Mouse (Mus musculus) hematopoietic stem cell, adult 5-6 weeks (primary cell): ENCODE data around the gene 9130230L23Rik. TPM values are rescaled to one million over a fixed set of nuclear protein-coding genes. Genes with fewer than 3 reads are reported as not detected.

Experiments
- ATAC-seq, 2 experiments: fragments of 125-278 bp in 1 of 2; replicated peaks in 1 of 2; 2 replicates each; pipeline ENCODE4 v1.8.0; 2016 to 2017; ENCODE audit warnings: inconsistent platforms in 2 of 2, mild to moderate bottlenecking in 2 of 2, moderate number of reproducible peaks in 2 of 2, low read depth in 1 of 2, moderate TSS enrichment in 1 of 2; ENCODE audit not compliant: low FRiP score in 2 of 2, poor library complexity in 2 of 2, severe bottlenecking in 2 of 2, insufficient read depth in 1 of 2, low TSS enrichment in 1 of 2
- total RNA-seq: library from RNA; stranded (forward); fragments of 172-1452, 232-1000 nt; gene quantifications from 2 replicates; pipeline ENCODE4 v1.2.3, GENCODE M21; 2017

The 9130230L23Rik gene
- total RNA-seq, 1 experiment from 2014 or later: not detected

DNA sequence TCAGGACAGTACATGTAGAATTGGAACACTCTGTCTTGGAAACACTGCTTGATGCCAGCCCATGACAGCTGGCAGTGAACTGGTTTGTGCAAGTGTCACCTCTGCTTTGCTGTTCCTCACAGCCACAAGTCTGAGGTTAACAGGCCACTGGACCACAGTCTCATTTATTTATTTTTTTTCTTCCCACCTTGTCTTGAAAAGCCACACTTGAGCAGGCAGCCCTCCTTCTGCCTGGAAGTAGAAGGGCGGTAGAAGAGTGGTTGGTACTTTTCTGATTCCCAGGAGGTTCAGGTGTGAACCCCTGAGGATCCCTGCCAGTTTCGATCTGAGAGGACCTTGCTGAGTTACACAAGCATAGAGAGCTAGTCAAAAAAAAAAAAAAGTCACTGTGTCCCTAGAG is 70.3 kb downstream of the 9130230L23Rik start:
- ATAC-seq: no peak

DNA sequence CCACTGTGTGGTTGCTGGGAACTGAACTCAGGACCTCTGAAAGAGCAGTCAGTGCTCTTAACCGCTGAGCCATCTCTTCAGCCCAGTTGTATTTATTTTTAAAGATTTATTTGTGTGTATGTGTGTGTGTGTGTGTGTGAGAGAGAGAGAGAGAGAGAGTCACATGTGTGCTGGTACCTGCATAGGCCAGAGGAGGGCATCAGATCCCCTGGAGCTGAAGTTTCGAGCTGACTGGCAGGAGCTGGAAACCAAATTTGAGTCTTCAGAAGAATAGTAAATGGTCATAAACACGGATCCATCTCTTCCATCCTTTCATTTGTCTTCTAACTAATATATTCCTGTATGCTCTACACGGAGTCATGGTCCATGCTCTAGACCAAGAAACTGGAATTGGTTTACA is 70.8 kb downstream of the 9130230L23Rik start:
- no peak for ATAC-seq

DNA sequence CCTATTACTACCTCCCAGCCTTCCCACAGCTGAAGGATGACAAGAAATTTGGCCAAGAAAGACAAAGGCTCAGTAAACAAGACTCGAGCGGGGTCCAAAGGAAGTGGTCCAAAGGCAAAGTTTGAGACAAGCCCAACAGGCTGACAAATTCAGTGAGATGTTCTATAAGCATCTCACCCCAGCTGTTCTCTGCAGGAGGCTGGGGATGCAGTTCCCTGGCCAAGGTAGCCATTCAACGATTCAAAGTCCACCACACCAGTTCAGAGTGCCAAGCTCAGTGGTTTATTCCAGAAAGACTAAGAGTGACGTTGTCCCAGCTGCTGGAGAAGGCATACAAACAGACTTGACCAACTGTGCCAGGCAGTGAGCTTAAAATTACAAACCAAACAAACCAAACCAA is 73.9 kb downstream of the 9130230L23Rik start:
- ATAC-seq: no peak

Other genes with a start within 250 kb of the 9130230L23Rik start
- 50.7 and 69.6 TPM in 2 replicates for gene N4bp2, start 240.8 kb downstream of the 9130230L23Rik start, total RNA-seq
- 47.1 and 48.3 TPM in 2 replicates for gene Rhoh, start 143.1 kb downstream of the 9130230L23Rik start, total RNA-seq
- not detected in 2 replicates for gene Chrna9, start 69.4 kb downstream of the 9130230L23Rik start, total RNA-seq
- gene Rbm47, start 168.8 kb upstream of the 9130230L23Rik start, total RNA-seq: 1.9 and 8.6 TPM in 2 replicates